Mouse (Mus musculus) frontal cortex, postnatal 14 days (tissue): ENCODE data around the gene Hist1h1e.
"Not testable (repeated sequence)": the region's sequence is repeated elsewhere in the genome, so short reads cannot be mapped to it uniquely, and the experiment has no call there.

Experiments
- DNase-seq, 2 experiments: peaks; one replicate each; pipeline ENCODE4 v3.0.0; 2022; ENCODE audit warnings: low spot score in 2 of 2

Gene Hist1h1e

GRCm38 (mm10) chr13:23573034-23573897 is 49.1 kb downstream of the Hist1h1e start:
- not testable (repeated sequence) for DNase-seq

DNA sequence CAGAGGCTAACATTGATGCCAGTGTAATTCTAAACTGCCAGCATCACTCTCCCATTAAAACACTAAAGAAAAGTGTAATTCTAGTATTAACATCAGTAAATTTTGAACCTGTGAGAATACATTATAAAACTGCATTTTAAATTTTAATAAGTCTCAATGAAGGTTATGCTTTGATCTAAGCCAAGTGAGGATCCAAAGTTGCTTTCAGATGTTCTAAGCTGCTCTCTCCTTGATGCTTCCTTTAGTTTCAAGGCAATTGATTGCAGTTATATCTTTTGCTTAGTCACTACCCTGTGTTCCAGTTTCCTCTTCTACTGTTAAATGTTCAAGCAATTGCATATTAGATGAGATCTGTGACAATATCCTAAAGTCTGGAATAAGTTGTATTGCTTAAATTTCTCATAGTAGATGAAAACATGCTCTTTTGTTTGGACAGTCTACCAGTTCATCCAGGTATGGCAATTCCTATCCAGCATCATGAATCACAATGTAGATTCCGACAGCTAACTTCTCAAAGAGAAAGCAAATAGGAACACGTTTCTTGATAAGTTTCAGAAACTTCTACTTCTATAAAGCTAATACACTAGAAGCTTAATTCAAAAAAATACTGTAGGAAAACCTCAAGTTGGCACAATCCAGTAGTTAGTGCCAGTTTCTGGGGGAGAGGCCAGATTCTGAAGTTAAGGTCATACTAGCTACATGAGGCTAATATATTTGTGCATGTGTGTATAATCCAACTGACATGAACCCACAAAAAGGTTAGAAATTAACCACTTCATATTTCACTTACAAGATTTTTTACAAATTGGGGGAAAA is 49.9 kb downstream of the Hist1h1e start:
- DNase-seq = no peak

DNA sequence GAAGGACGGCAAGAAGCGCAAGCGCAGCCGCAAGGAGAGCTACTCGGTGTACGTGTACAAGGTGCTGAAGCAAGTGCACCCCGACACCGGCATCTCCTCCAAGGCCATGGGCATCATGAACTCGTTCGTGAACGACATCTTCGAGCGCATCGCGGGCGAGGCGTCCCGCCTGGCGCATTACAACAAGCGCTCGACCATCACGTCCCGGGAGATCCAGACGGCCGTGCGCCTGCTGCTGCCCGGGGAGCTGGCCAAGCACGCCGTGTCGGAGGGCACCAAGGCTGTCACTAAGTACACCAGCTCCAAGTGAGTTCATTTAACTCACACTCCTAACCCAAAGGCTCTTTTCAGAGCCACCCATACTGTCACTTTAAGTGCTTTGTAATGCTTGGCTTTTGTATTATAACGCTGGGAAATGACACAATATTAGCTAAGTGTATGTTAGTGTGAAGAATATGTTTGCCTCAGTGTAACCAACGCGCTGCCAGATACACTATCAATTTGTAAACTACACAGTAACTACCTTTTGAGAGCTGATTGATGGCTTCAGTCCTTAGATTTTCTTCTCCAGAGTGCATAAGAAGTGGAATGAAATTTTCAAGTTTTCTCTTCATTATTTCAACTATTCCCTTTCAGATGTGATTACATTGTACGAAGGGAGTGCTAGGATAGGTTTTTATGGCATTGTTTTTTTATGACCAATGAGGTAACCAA is 50.7 kb downstream of the Hist1h1e start:
- DNase-seq = not testable (repeated sequence)

GRCm38 (mm10) chr13:23571022-23571503 is 51.3 kb downstream of the Hist1h1e start, which contains the start of the genes Hist1h2ae and Hist1h2bg:
TSS of gene Hist1h2ae (minus strand) at chr13:23571220.
TSS of gene Hist1h2bg (plus strand) at chr13:23571396.
- peak; percentile 64 to 67 for DNase-seq
